Mouse (Mus musculus) midbrain, embryonic 11.5 days (tissue): ENCODE data around the gene Zfp418. TPM values are rescaled to one million over a fixed set of nuclear protein-coding genes. Genes with fewer than 3 reads are reported as not detected.
A peak's percentile ranks its signal among the peaks of the same experiment; 100 is the strongest.
"Not testable (repeated sequence)": the region's sequence is repeated elsewhere in the genome, so short reads cannot be mapped to it uniquely, and the experiment has no call there.

ENCODE experiments used
- ATAC-seq: fragments of 200-750 bp; cut with Nextera tagmentation; 2 replicates; pipeline ENCODE4 v1.8.0; 2017; ENCODE audit warnings: moderate TSS enrichment, moderate library complexity; ENCODE audit not compliant: low FRiP score
- DNase-seq: peaks from one replicate; pipeline ENCODE4 v3.0.0; 2015; ENCODE audit warnings: low spot score; ENCODE audit errors: missing footprints
- H3K27ac ChIP-seq: fragments of 300-500 bp; sonication (generic); 2 replicates; pipeline ENCODE4 v1.5.1; 2014; ENCODE audit warnings: low read depth, low read length
- H3K27me3 ChIP-seq: fragments of 300-500 bp; sonication (generic); 2 replicates; pipeline ENCODE4 v1.6.1; 2014; ENCODE audit warnings: mild to moderate bottlenecking, low read length, moderate library complexity, mixed read lengths; ENCODE audit not compliant: control insufficient read depth, insufficient read depth
- H3K36me3 ChIP-seq: fragments of 300-500 bp; sonication (generic); 2 replicates; pipeline ENCODE4 v1.6.1; 2014; ENCODE audit warnings: mild to moderate bottlenecking, low read length, moderate library complexity, mixed read lengths; ENCODE audit not compliant: control insufficient read depth, insufficient read depth
- H3K4me1 ChIP-seq: fragments of 300-500 bp; sonication (generic); 2 replicates; pipeline ENCODE4 v1.6.1; 2014; ENCODE audit warnings: low read length; ENCODE audit not compliant: control insufficient read depth, insufficient read depth
- H3K4me2 ChIP-seq: fragments of 300-500 bp; sonication (generic); 2 replicates; pipeline ENCODE4 v1.6.1; 2014; ENCODE audit warnings: mild to moderate bottlenecking, moderate library complexity
- H3K4me3 ChIP-seq: fragments of 300-500 bp; sonication (generic); 2 replicates; pipeline ENCODE4 v1.5.1; 2014; ENCODE audit warnings: low read depth, low read length
- H3K9ac ChIP-seq: fragments of 300-500 bp; sonication (generic); 2 replicates; pipeline ENCODE4 v1.6.1; 2014; ENCODE audit warnings: low read length
- H3K9me3 ChIP-seq: fragments of 300-500 bp; sonication (generic); 2 replicates; pipeline ENCODE4 v1.6.1; 2016; ENCODE audit warnings: low read length; ENCODE audit not compliant: control insufficient read depth
- WGBS: fragments of 180-500 bp; shearing (Covaris S2); extraction: QIAGEN DNeasy Blood & Tissue Kit; methylation state at CpG from one replicate; pipeline ENCODE4 v1.1.7; 2014; 5-methylcytosine and 5-hydroxymethylcytosine counted together
- polyA plus RNA-seq: library from polyadenylated mRNA; unstranded; fragments of >200 nt; fragmentation: Nextera tagmentation; extraction: Ambion mirVana; gene quantifications from 2 replicates; pipeline ENCODE4 v1.2.1, GENCODE M21; 2014

Zfp418 gene
- 3.4 and 3.5 TPM in 2 replicates for polyA plus RNA-seq

- DNase-seq, result peak; percentile 91
- Histone ChIP-seq H3K4me2 (peak within 1 kb of the TSS; percentile 65), H3K9me3 (no peaks in the 10 kb centered on the region), H3K36me3 (0 out of 2 replicates have a peak, but pooled peaks cover 2% of the 10 kb centered on the region), H3K4me3 (peak within 1 kb of the TSS; percentile 56), H3K27ac (no peak within 1 kb of the TSS), H3K9ac (peak within 1 kb of the TSS; percentile 67), H3K27me3 (no peaks in the 10 kb centered on the region), H3K4me1 (no peaks in the 10 kb centered on the region; the same call in none of the 2 replicates)
- peak; percentile 96 for ATAC-seq
- WGBS, result 2% methylated on average over 26 of the region's 26 CpGs
Measured at GRCm38 (mm10) chr7:7171227-7172147, at the start of gene Zfp418. Zfp418 (plus strand) TSS chr7:7171330.

GRCm38 (mm10) chr7:7121602-7121980 lies 49.5 kb upstream of the Zfp418 start:
- WGBS, result 55% methylated on average over 6 of the region's 6 CpGs
- ATAC-seq, result no peak
- Histone ChIP-seq H3K4me1 (no peaks in the 10 kb centered on the region; the same call in 1 of the 2 replicates), H3K9me3 (no peaks in the 10 kb centered on the region), H3K4me2 (peak overlapping the region; percentile 52), H3K27me3 (no peaks in the 10 kb centered on the region), H3K36me3 (0 out of 2 replicates have a peak, but pooled peaks cover 4% of the 10 kb centered on the region), H3K9ac (peak overlapping the region; percentile 66), H3K27ac (no peak overlapping the region), H3K4me3 (peak overlapping the region; percentile 56; the same call in 1 of the 2 replicates)
- DNase-seq, result no peak

GRCm38 (mm10) chr7:7130491-7131124 lies 40.5 kb upstream of the Zfp418 start:
- H3K36me3 ChIP-seq, H3K27me3 ChIP-seq, H3K9ac ChIP-seq, H3K4me1 ChIP-seq, H3K4me2 ChIP-seq, DNase-seq, H3K27ac ChIP-seq, ATAC-seq, H3K9me3 ChIP-seq, H3K4me3 ChIP-seq: not testable (repeated sequence)
- 95% methylated on average over 14 of the region's 15 CpGs for WGBS

- Histone ChIP-seq H3K4me1 (no peaks in the 10 kb centered on the region; the same call in 1 of the 2 replicates), H3K4me2 (no peak overlapping the region), H3K4me3 (no peak overlapping the region), H3K9ac (no peak overlapping the region), H3K27me3 (no peaks in the 10 kb centered on the region), H3K9me3 (no peaks in the 10 kb centered on the region), H3K36me3 (peaks cover 9% of the 10 kb centered on the region), H3K27ac (no peak overlapping the region)
- DNase-seq, result no peak
- no peak for ATAC-seq
- WGBS, result 75% methylated on average over 8 of the region's 8 CpGs
Measured at GRCm38 (mm10) chr7:7132751-7133150, 38.4 kb upstream of the Zfp418 start.

- ATAC-seq (peak; percentile 97), DNase-seq (peak; percentile 95)
- Histone ChIP-seq H3K4me2 (peak within 1 kb of the TSS; percentile 56), H3K4me1 (no peaks in the 10 kb centered on the region; the same call in 1 of the 2 replicates), H3K4me3 (peak within 1 kb of the TSS; percentile 43), H3K27me3 (no peaks in the 10 kb centered on the region), H3K9ac (peak within 1 kb of the TSS; percentile 76), H3K9me3 (no peaks in the 10 kb centered on the region), H3K36me3 (peaks cover 7% of the 10 kb centered on the region; the same call in 1 of the 2 replicates), H3K27ac (peak within 1 kb of the TSS; percentile 25; the same call in 1 of the 2 replicates)
- 6% methylated on average over 16 of the region's 16 CpGs for WGBS
Measured at GRCm38 (mm10) chr7:7136379-7136866, 34.7 kb upstream of the Zfp418 start, which contains the start of gene Zfp773. Zfp773 (minus strand) TSS chr7:7136755.

- no peak overlapping the region for H3K27ac ChIP-seq
- H3K27me3 ChIP-seq, result no peaks in the 10 kb centered on the region
- H3K4me1 ChIP-seq, result no peaks in the 10 kb centered on the region
- H3K9me3 ChIP-seq, result no peaks in the 10 kb centered on the region
- ATAC-seq, result no peak
- no peaks in the 10 kb centered on the region for H3K36me3 ChIP-seq
- no peak overlapping the region for H3K4me2 ChIP-seq
- 95% methylated on average over 1 of the region's 1 CpGs for WGBS
- no peak overlapping the region for H3K9ac ChIP-seq
- H3K4me3 ChIP-seq, result no peak overlapping the region
- DNase-seq, result no peak
Measured at GRCm38 (mm10) chr7:7144215-7144614, 26.9 kb upstream of the Zfp418 start.

- Histone ChIP-seq H3K4me1 (no peaks in the 10 kb centered on the region), H3K27me3 (no peaks in the 10 kb centered on the region), H3K4me3 (no peak overlapping the region), H3K4me2 (no peak overlapping the region), H3K9ac (no peak overlapping the region), H3K36me3 (no peaks in the 10 kb centered on the region), H3K9me3 (no peaks in the 10 kb centered on the region), H3K27ac (no peak overlapping the region)
- WGBS, result 89% methylated on average over 15 of the region's 15 CpGs
- DNase-seq (no peak), ATAC-seq (no peak)
Measured at GRCm38 (mm10) chr7:7145991-7146608, 25.0 kb upstream of the Zfp418 start.

GRCm38 (mm10) chr7:7185897-7186296 lies 14.8 kb downstream of the Zfp418 start:
- H3K27ac ChIP-seq, result no peak overlapping the region
- 84% methylated on average over 1 of the region's 1 CpGs for WGBS
- no peak overlapping the region for H3K4me2 ChIP-seq
- DNase-seq (no peak), ATAC-seq (no peak)
- H3K27me3 ChIP-seq, result no peaks in the 10 kb centered on the region
- H3K36me3 ChIP-seq, result peaks cover 17% of the 10 kb centered on the region
- H3K4me1 ChIP-seq, result no peaks in the 10 kb centered on the region
- H3K9ac ChIP-seq, result no peak overlapping the region
- H3K4me3 ChIP-seq, result no peak overlapping the region
- no peaks in the 10 kb centered on the region for H3K9me3 ChIP-seq
